Mouse (Mus musculus) intestine, embryonic 16.5 days (tissue): ENCODE measurements around the gene Fastk. TPM values are rescaled to one million over a fixed set of nuclear protein-coding genes. Genes with fewer than 3 reads are reported as not detected.
"Not testable (repeated sequence)": the region's sequence is repeated elsewhere in the genome, so short reads cannot be mapped to it uniquely, and the experiment has no call there.

Experiments used
- ATAC-seq: fragments of 200-750 bp; cut with Nextera tagmentation; 2 replicates; pipeline ENCODE4 v1.8.0; 2017; ENCODE audit warnings: moderate TSS enrichment, moderate library complexity
- H3K27ac ChIP-seq: fragments of 300-500 bp; sonication (generic); 2 replicates; pipeline ENCODE4 v1.5.1; 2014; ENCODE audit warnings: mild to moderate bottlenecking, low read length
- H3K27me3 ChIP-seq: fragments of 300-500 bp; sonication (generic); replicated peaks from 2 replicates; pipeline ENCODE4 v1.6.1; 2014; ENCODE audit warnings: low read length, control low read depth, mixed read lengths; ENCODE audit not compliant: control insufficient read depth, insufficient read depth
- H3K36me3 ChIP-seq: fragments of 300-500 bp; sonication (generic); 2 replicates; pipeline ENCODE4 v1.6.1; 2014; ENCODE audit warnings: low read length, control low read depth; ENCODE audit not compliant: control insufficient read depth, insufficient read depth
- H3K4me1 ChIP-seq: fragments of 300-500 bp; sonication (generic); 2 replicates; pipeline ENCODE4 v1.6.1; 2014; ENCODE audit warnings: low read length, control low read depth, mixed read lengths; ENCODE audit not compliant: control insufficient read depth, insufficient read depth
- H3K4me2 ChIP-seq: fragments of 300-500 bp; sonication (generic); 2 replicates; pipeline ENCODE4 v1.6.1; 2014; ENCODE audit warnings: low read depth, low read length, control low read depth
- H3K4me3 ChIP-seq: fragments of 300-500 bp; sonication (generic); 2 replicates; pipeline ENCODE4 v1.5.1; 2014; ENCODE audit warnings: mild to moderate bottlenecking, low read length
- H3K9ac ChIP-seq: fragments of 300-500 bp; sonication (generic); 2 replicates; pipeline ENCODE4 v1.6.1; 2014; ENCODE audit warnings: low read depth, low read length
- H3K9me3 ChIP-seq: fragments of 300-500 bp; sonication (generic); 2 replicates; pipeline ENCODE4 v1.6.1; 2016; ENCODE audit warnings: low read length, control low read depth; ENCODE audit not compliant: control insufficient read depth
- WGBS: fragments of 180-500 bp; shearing (Covaris S2); extraction: QIAGEN DNeasy Blood & Tissue Kit; methylation state at CpG from one replicate; pipeline ENCODE4 v1.1.7; 2014; 5-methylcytosine and 5-hydroxymethylcytosine counted together
- polyA plus RNA-seq: library from polyadenylated mRNA; unstranded; fragments of >200 nt; fragmentation: Nextera tagmentation; extraction: Ambion mirVana; gene quantifications from 2 replicates; pipeline ENCODE4 v1.2.1, GENCODE M21; 2015

Fastk gene
- polyA plus RNA-seq, 1 experiment from 2014 or later = 113 TPM

- WGBS = 94% methylated on average over 5 of the region's 5 CpGs
- H3K9ac ChIP-seq = no peak overlapping the region
- no peak overlapping the region for H3K27ac ChIP-seq
- H3K36me3 ChIP-seq = peaks cover 8% of the 10 kb centered on the region
- H3K4me1 ChIP-seq = no peaks in the 10 kb centered on the region
- H3K27me3 ChIP-seq = no peaks in the 10 kb centered on the region
- no peaks in the 10 kb centered on the region for H3K9me3 ChIP-seq
- no peak overlapping the region for H3K4me3 ChIP-seq
- no peak for ATAC-seq
- no peak overlapping the region for H3K4me2 ChIP-seq
Observed at GRCm38 (mm10) chr5:24400911-24401605, 44.0 kb downstream of the Fastk start.

DNA sequence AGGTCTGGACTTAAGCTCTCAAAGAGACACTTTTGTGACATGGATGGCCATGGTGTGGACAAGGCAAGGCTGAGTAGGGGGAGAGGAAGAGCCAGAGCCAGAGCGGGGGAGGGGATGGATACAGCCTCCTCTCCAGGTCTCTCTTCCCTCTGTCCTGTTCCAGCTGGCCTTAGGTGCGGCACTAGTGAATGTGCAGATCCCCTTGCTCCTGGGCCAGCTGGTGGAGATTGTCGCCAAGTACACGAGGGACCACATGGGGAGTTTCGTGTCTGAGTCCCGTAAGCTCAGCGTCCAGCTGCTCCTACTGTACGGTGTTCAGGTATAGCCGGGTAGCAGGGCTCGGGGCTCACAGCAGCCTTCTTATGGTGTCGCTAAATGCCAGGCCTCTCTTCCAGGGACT lies 44.7 kb downstream of the Fastk start:
- ATAC-seq = no peak
- 96% methylated on average over 10 of the region's 11 CpGs for WGBS
- H3K9me3 ChIP-seq = no peaks in the 10 kb centered on the region
- H3K9ac ChIP-seq = no peak overlapping the region
- no peaks in the 10 kb centered on the region for H3K27me3 ChIP-seq
- H3K4me1 ChIP-seq = no peaks in the 10 kb centered on the region
- no peak overlapping the region for H3K4me2 ChIP-seq
- no peak overlapping the region for H3K4me3 ChIP-seq
- H3K27ac ChIP-seq = no peak overlapping the region
- peaks cover 8% of the 10 kb centered on the region for H3K36me3 ChIP-seq

DNA sequence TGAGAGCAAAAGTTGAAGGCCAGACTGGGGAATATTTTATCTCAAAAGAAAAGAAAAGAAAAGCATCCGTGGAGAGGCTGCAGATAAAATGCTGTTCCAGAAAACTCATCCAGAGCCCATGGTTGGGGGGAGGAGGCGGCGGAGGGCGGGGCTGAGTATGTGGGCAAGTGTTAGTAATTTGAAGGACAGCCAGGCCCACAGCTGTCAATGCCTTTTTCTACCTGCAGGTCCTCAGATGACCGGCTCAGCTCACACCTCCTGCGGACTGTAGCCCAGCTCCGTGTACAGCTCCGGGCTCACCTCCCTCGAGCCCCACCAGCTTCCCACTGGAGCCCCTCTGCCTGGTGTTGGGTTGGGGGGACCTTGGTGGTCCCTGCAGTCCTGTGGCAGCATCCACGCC lies 45.4 kb downstream of the Fastk start:
- no peak for ATAC-seq
- Histone ChIP-seq H3K4me2 (no peak overlapping the region), H3K36me3 (peaks cover 8% of the 10 kb centered on the region), H3K9me3 (no peaks in the 10 kb centered on the region), H3K9ac (no peak overlapping the region), H3K27me3 (no peaks in the 10 kb centered on the region), H3K4me3 (no peak overlapping the region), H3K4me1 (no peaks in the 10 kb centered on the region), H3K27ac (no peak overlapping the region)
- WGBS = 91% methylated on average over 10 of the region's 10 CpGs

GRCm38 (mm10) chr5:24396254-24396653 lies 48.8 kb downstream of the Fastk start:
- H3K9me3 ChIP-seq, H3K27ac ChIP-seq, H3K4me2 ChIP-seq, ATAC-seq, H3K36me3 ChIP-seq, H3K4me3 ChIP-seq, H3K27me3 ChIP-seq, H3K9ac ChIP-seq: not testable (repeated sequence)
- peaks cover 10% of the 10 kb centered on the region for H3K4me1 ChIP-seq
- WGBS = 85% methylated on average over 6 of the region's 6 CpGs

DNA sequence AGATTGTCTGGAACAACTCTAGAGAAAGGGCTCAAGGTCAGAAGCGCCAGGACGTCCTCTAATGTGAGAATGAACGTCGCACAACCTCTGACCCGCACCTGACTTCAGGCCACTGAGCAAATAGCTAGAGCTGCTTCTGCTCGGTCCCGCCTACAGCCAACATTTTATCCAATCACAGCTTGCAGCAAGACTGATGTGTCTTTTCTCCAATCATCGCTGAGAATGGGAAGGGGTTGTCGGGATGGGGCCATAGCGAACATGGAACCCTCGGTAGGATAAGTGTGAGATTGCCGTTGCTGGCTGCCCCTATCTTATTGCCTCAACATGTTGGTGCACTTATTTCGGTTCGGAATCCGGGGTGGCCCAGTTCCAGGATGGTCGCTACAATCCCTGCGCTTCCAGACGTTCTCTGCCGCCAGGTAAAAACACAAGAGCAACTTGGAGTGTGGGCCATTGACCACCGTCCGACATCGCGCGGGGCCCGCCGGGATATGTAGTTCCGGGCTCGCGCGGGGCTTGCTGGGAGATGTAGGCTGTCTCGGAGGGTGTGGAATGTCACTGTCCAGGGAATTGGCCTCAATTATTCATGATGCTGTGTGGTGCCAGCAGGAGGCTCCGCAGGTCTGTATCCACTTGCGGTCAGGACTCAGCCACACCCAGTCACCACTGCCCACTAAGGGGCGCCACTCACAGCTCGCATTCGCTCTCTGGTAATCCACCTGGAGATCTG lies 50.8 kb downstream of the Fastk start:
- Histone ChIP-seq H3K9ac (peak overlapping the region; percentile 69), H3K4me1 (peaks cover 13% of the 10 kb centered on the region), H3K9me3 (no peaks in the 10 kb centered on the region), H3K27ac (peak overlapping the region; percentile 80), H3K36me3 (no peaks in the 10 kb centered on the region), H3K4me3 (peak overlapping the region; percentile 57), H3K27me3 (no peaks in the 10 kb centered on the region), H3K4me2 (peak overlapping the region; percentile 54)
- under 1% methylated on average over 36 of the region's 36 CpGs for WGBS
- peak; percentile 96 for ATAC-seq

GRCm38 (mm10) chr5:24393392-24393997 lies 51.6 kb downstream of the Fastk start, which contains the start of gene Abcb8:
Gene Abcb8, plus strand, starts transcription at chr5:24393663.
- Histone ChIP-seq H3K4me3 (peak within 1 kb of the TSS; percentile 57), H3K9me3 (no peaks in the 10 kb centered on the region), H3K4me2 (peak within 1 kb of the TSS; percentile 54), H3K36me3 (no peaks in the 10 kb centered on the region), H3K9ac (peak within 1 kb of the TSS; percentile 69), H3K4me1 (peaks cover 18% of the 10 kb centered on the region), H3K27ac (peak within 1 kb of the TSS; percentile 80), H3K27me3 (no peaks in the 10 kb centered on the region)
- ATAC-seq = no peak
- WGBS = 22% methylated on average over 7 of the region's 7 CpGs

- WGBS = 51% methylated on average over 7 of the region's 7 CpGs
- no peaks in the 10 kb centered on the region for H3K27me3 ChIP-seq
- H3K27ac ChIP-seq = peak overlapping the region; percentile 75
- ATAC-seq = no peak
- no peak overlapping the region for H3K4me2 ChIP-seq
- no peaks in the 10 kb centered on the region for H3K36me3 ChIP-seq
- no peaks in the 10 kb centered on the region for H3K9me3 ChIP-seq
- H3K4me3 ChIP-seq = no peak overlapping the region
- peaks cover 26% of the 10 kb centered on the region for H3K4me1 ChIP-seq
- H3K9ac ChIP-seq = no peak overlapping the region
Observed at GRCm38 (mm10) chr5:24392724-24393123, 52.4 kb downstream of the Fastk start.

- 80% methylated on average over 7 of the region's 7 CpGs for WGBS
- Histone ChIP-seq H3K4me3 (no peak within 1 kb of the TSS), H3K4me1 (peaks cover 34% of the 10 kb centered on the region), H3K27ac (peak within 1 kb of the TSS; percentile 75), H3K36me3 (no peaks in the 10 kb centered on the region), H3K27me3 (0 out of 2 replicates have a peak, but pooled peaks cover 7% of the 10 kb centered on the region), H3K9ac (no peak within 1 kb of the TSS; the same call in 1 of the 2 replicates), H3K9me3 (no peaks in the 10 kb centered on the region), H3K4me2 (no peak within 1 kb of the TSS)
- no peak for ATAC-seq
Observed at GRCm38 (mm10) chr5:24391864-24392263, 53.2 kb downstream of the Fastk start, which contains the start of gene Atg9b. Gene Atg9b, minus strand, starts transcription at chr5:24392143.

DNA sequence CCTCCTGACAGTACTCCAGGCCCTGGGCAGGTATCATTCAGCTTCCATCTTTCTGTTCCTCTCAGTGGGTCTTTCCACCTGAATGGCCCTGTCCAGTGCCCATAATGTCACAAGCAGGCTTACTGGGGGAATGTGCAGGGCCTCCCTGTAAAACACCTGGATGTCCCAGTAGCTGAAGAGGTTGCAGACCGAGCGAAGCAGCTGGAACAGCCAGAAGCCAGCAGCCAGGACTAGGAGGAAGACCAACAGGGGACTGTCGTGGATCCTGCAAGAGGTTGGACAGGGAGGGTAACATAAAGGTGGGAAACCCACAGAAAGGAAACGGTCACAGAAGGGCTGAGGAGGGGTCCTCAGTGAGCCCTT lies 55.4 kb downstream of the Fastk start:
- no peaks in the 10 kb centered on the region for H3K36me3 ChIP-seq
- WGBS = 86% methylated on average over 4 of the region's 4 CpGs
- no peak overlapping the region for H3K9ac ChIP-seq
- no peak overlapping the region for H3K4me3 ChIP-seq
- peaks cover 37% of the 10 kb centered on the region for H3K4me1 ChIP-seq
- H3K27ac ChIP-seq = no peak overlapping the region
- peaks cover 7% of the 10 kb centered on the region; the same call in 1 of the 2 replicates for H3K27me3 ChIP-seq
- no peaks in the 10 kb centered on the region for H3K9me3 ChIP-seq
- ATAC-seq = no peak
- no peak overlapping the region for H3K4me2 ChIP-seq
